ENCODE assay signal across 20 mouse cellular contexts in the genomic region with DNA sequence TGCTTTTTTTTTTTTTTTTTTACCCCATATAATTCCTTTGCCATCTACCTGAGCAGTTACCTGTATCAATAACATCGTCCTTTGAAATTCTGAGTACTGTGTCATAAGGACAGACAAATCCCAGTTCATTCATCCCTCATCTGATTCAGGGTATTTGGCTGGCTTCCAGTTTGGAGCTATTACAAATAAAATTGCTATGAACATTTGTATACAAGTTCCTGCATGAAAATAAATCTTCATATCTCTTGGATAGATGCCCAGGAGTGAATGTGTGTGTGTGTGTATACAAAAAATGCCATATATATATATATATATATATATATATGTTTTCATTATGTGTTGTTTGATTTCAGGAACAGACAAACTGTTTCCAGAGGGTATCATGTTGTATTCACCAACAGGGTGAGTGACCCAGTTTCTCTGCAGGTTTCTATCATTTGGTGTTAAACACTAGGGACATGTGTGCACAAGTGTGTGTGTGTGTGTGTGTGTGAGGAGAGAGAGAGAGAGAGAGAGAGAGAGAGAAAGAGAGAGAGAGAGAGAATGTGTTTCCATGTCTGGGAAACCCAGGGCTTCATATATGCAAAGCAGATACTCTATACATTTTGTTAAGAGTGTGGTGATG.
"Had no signal": no experiment of that assay in that cellular context is flagged by ENCODE, and none has a peak within 500 bp of the region (broad histone marks: within the 10 kb centered on the region; RNA-seq: fewer than 3 reads in every experiment).

No protein-coding gene starts in this region.

- DNase-seq: kidney, adult 18-20 months; kidney, postnatal 10 days; kidney, postnatal 36 days; liver; lung, adult 2 months; retina, postnatal 1 day; right cerebral cortex, postnatal 25 days; spleen, adult 18-20 months; thymus, postnatal 25 days had no signal

- H3K9me3 ChIP-seq: limb, embryonic 10.5 days; limb, embryonic 13.5 days; liver, embryonic 12.5 days; liver, embryonic 15.5 days; midbrain, embryonic 12.5 days; neural tube, embryonic 13.5 days; stomach, embryonic 15.5 days had no signal

- H3K4me1 ChIP-seq: liver, embryonic 12.5 days; liver, embryonic 15.5 days; midbrain, embryonic 12.5 days; neural tube, embryonic 13.5 days; stomach, embryonic 15.5 days had no signal

- H3K4me3 ChIP-seq: limb, embryonic 10.5 days; limb, embryonic 13.5 days; liver, embryonic 12.5 days; liver, embryonic 15.5 days; midbrain, embryonic 12.5 days; myocyte; neural tube, embryonic 13.5 days; stomach, embryonic 15.5 days had no signal

- ATAC-seq: intestine, embryonic 16.5 days; liver, embryonic 12.5 days; midbrain, embryonic 16.5 days had no signal

- H3K27ac ChIP-seq: limb, embryonic 10.5 days; limb, embryonic 13.5 days; liver, embryonic 12.5 days; liver, embryonic 15.5 days; macrophage; midbrain, embryonic 12.5 days; neural tube, embryonic 13.5 days; stomach, embryonic 15.5 days had no signal

- H3K4me2 ChIP-seq: limb, embryonic 13.5 days; liver, embryonic 12.5 days; liver, embryonic 15.5 days; midbrain, embryonic 12.5 days; neural tube, embryonic 13.5 days; stomach, embryonic 15.5 days had no signal

- H3K9ac ChIP-seq: limb, embryonic 13.5 days; liver, embryonic 12.5 days; liver, embryonic 15.5 days; midbrain, embryonic 12.5 days; neural tube, embryonic 13.5 days; stomach, embryonic 15.5 days had no signal

- H3K27me3 ChIP-seq: limb, embryonic 13.5 days; midbrain, embryonic 12.5 days; stomach, embryonic 15.5 days had no signal

- H3K36me3 ChIP-seq: limb, embryonic 10.5 days; limb, embryonic 13.5 days; liver, embryonic 12.5 days; liver, embryonic 15.5 days; midbrain, embryonic 12.5 days; neural tube, embryonic 13.5 days; stomach, embryonic 15.5 days had no signal
